Mouse (Mus musculus): ENCODE measurements around the gene Slc17a4. TPM values are rescaled to one million over a fixed set of nuclear protein-coding genes. Genes with fewer than 3 reads are reported as not detected.

Gene Slc17a4
- polyA plus RNA-seq, 1 experiment from 2014 or later = not detected

- Histone ChIP-seq H3K9me3 (ENCODE audit: control insufficient read depth, low read length) (no peaks in the 10 kb centered on the region), H3K4me2 (ENCODE audit: low read depth, severe bottlenecking) (no peak within 1 kb of the TSS), H3K36me3 (ENCODE audit: control insufficient read depth, insufficient read depth, low read length) (no peaks in the 10 kb centered on the region), H3K9ac (ENCODE audit: low read length) (no peak within 1 kb of the TSS), H3K27me3 (ENCODE audit: control insufficient read depth, insufficient read depth, low read length) (no peaks in the 10 kb centered on the region), H3K4me3 (ENCODE audit: low read depth, low read length) (no peak within 1 kb of the TSS), H3K4me1 (ENCODE audit: control insufficient read depth, insufficient read depth, low read length) (no peaks in the 10 kb centered on the region), H3K27ac (replicated peaks; ENCODE audit: low read depth, low read length) (no peak within 1 kb of the TSS)
- WGBS = 91% methylated on average over 10 of the region's 10 CpGs
- ATAC-seq (ENCODE audit: insufficient number of reproducible peaks, low FRiP score, low TSS enrichment, low read depth) (no peak), DNase-seq (ENCODE audit: low spot score) (no peak)
These were observed 19.4 kb upstream of the Slc17a4 start, which contains the start of gene Hist1h2aa for GRCm38 (mm10) chr13:23934211-23934520. TSS of gene Hist1h2aa (plus strand) at chr13:23934462.

- Histone ChIP-seq H3K9me3 (ENCODE audit: control insufficient read depth, low read length) (no peaks in the 10 kb centered on the region), H3K4me3 (ENCODE audit: low read depth, low read length) (no peak within 1 kb of the TSS), H3K4me1 (ENCODE audit: control insufficient read depth, insufficient read depth, low read length) (no peaks in the 10 kb centered on the region), H3K27ac (replicated peaks; ENCODE audit: low read depth, low read length) (no peak within 1 kb of the TSS), H3K27me3 (ENCODE audit: control insufficient read depth, insufficient read depth, low read length) (no peaks in the 10 kb centered on the region), H3K9ac (ENCODE audit: low read length) (no peak within 1 kb of the TSS), H3K4me2 (ENCODE audit: low read depth, severe bottlenecking) (no peak within 1 kb of the TSS), H3K36me3 (ENCODE audit: control insufficient read depth, insufficient read depth, low read length) (no peaks in the 10 kb centered on the region)
- DNase-seq (ENCODE audit: low spot score) (no peak), ATAC-seq (ENCODE audit: insufficient number of reproducible peaks, low FRiP score, low TSS enrichment, low read depth) (no peak)
- WGBS = 89% methylated on average over 33 of the region's 39 CpGs
These were observed 18.8 kb upstream of the Slc17a4 start, which contains the start of gene Hist1h2ba for GRCm38 (mm10) chr13:23933421-23934210. TSS of gene Hist1h2ba (minus strand) at chr13:23934156.

GRCm38 (mm10) chr13:23930904-23931303, 16.1 kb upstream of the Slc17a4 start:
- peak; percentile 57 for ATAC-seq (ENCODE audit: insufficient number of reproducible peaks, low FRiP score, low TSS enrichment, low read depth)
- WGBS = 39% methylated on average over 11 of the region's 11 CpGs
- Histone ChIP-seq H3K4me1 (ENCODE audit: control insufficient read depth, insufficient read depth, low read length) (no peaks in the 10 kb centered on the region), H3K27ac (replicated peaks; ENCODE audit: low read depth, low read length) (no peak overlapping the region; the same call in 1 of the 2 replicates), H3K4me2 (ENCODE audit: low read depth, severe bottlenecking) (no peak overlapping the region), H3K27me3 (ENCODE audit: control insufficient read depth, insufficient read depth, low read length) (no peaks in the 10 kb centered on the region), H3K4me3 (ENCODE audit: low read depth, low read length) (no peak overlapping the region), H3K9me3 (ENCODE audit: control insufficient read depth, low read length) (no peaks in the 10 kb centered on the region), H3K9ac (ENCODE audit: low read length) (no peak overlapping the region), H3K36me3 (ENCODE audit: control insufficient read depth, insufficient read depth, low read length) (no peaks in the 10 kb centered on the region)
- DNase-seq (ENCODE audit: low spot score) = peak; percentile 47

GRCm38 (mm10) chr13:23930461-23930860, 15.7 kb upstream of the Slc17a4 start:
- no peak overlapping the region for H3K9ac ChIP-seq (ENCODE audit: low read length)
- 90% methylated on average over 9 of the region's 9 CpGs for WGBS
- no peak overlapping the region for H3K4me3 ChIP-seq (ENCODE audit: low read depth, low read length)
- no peak overlapping the region; the same call in 1 of the 2 replicates for H3K27ac ChIP-seq (replicated peaks; ENCODE audit: low read depth, low read length)
- no peaks in the 10 kb centered on the region for H3K36me3 ChIP-seq (ENCODE audit: control insufficient read depth, insufficient read depth, low read length)
- ATAC-seq (ENCODE audit: insufficient number of reproducible peaks, low FRiP score, low TSS enrichment, low read depth) (no peak), DNase-seq (ENCODE audit: low spot score) (no peak)
- H3K4me1 ChIP-seq (ENCODE audit: control insufficient read depth, insufficient read depth, low read length) = no peaks in the 10 kb centered on the region
- H3K9me3 ChIP-seq (ENCODE audit: control insufficient read depth, low read length) = no peaks in the 10 kb centered on the region
- no peak overlapping the region for H3K4me2 ChIP-seq (ENCODE audit: low read depth, severe bottlenecking)
- no peaks in the 10 kb centered on the region for H3K27me3 ChIP-seq (ENCODE audit: control insufficient read depth, insufficient read depth, low read length)

- no peak for DNase-seq (ENCODE audit: low spot score)
- no peak overlapping the region for H3K9ac ChIP-seq (ENCODE audit: low read length)
- no peak for ATAC-seq (ENCODE audit: insufficient number of reproducible peaks, low FRiP score, low TSS enrichment, low read depth)
- H3K4me2 ChIP-seq (ENCODE audit: low read depth, severe bottlenecking) = no peak overlapping the region
- no peaks in the 10 kb centered on the region for H3K9me3 ChIP-seq (ENCODE audit: control insufficient read depth, low read length)
- no peaks in the 10 kb centered on the region for H3K27me3 ChIP-seq (ENCODE audit: control insufficient read depth, insufficient read depth, low read length)
- no peak overlapping the region for H3K27ac ChIP-seq (replicated peaks; ENCODE audit: low read depth, low read length)
- H3K4me1 ChIP-seq (ENCODE audit: control insufficient read depth, insufficient read depth, low read length) = no peaks in the 10 kb centered on the region
- H3K4me3 ChIP-seq (ENCODE audit: low read depth, low read length) = no peak overlapping the region
- WGBS = 65% methylated on average over 3 of the region's 3 CpGs
- H3K36me3 ChIP-seq (ENCODE audit: control insufficient read depth, insufficient read depth, low read length) = no peaks in the 10 kb centered on the region
These were observed 13.8 kb upstream of the Slc17a4 start for GRCm38 (mm10) chr13:23928637-23929036.

- Histone ChIP-seq H3K27me3 (ENCODE audit: control insufficient read depth, insufficient read depth, low read length) (no peaks in the 10 kb centered on the region), H3K9me3 (ENCODE audit: control insufficient read depth, low read length) (no peaks in the 10 kb centered on the region), H3K9ac (ENCODE audit: low read length) (no peak overlapping the region), H3K27ac (replicated peaks; ENCODE audit: low read depth, low read length) (no peak overlapping the region), H3K4me2 (ENCODE audit: low read depth, severe bottlenecking) (no peak overlapping the region), H3K4me1 (ENCODE audit: control insufficient read depth, insufficient read depth, low read length) (no peaks in the 10 kb centered on the region), H3K36me3 (ENCODE audit: control insufficient read depth, insufficient read depth, low read length) (no peaks in the 10 kb centered on the region), H3K4me3 (ENCODE audit: low read depth, low read length) (no peak overlapping the region)
- 79% methylated on average over 2 of the region's 2 CpGs for WGBS
- ATAC-seq (ENCODE audit: insufficient number of reproducible peaks, low FRiP score, low TSS enrichment, low read depth) = no peak
- DNase-seq (ENCODE audit: low spot score) = no peak
These were observed 11.0 kb upstream of the Slc17a4 start for GRCm38 (mm10) chr13:23925792-23926191.

GRCm38 (mm10) chr13:23917674-23918073, 2.9 kb upstream of the Slc17a4 start:
- Histone ChIP-seq H3K4me1 (ENCODE audit: control insufficient read depth, insufficient read depth, low read length) (no peaks in the 10 kb centered on the region), H3K36me3 (ENCODE audit: control insufficient read depth, insufficient read depth, low read length) (no peaks in the 10 kb centered on the region), H3K27me3 (ENCODE audit: control insufficient read depth, insufficient read depth, low read length) (no peaks in the 10 kb centered on the region), H3K27ac (replicated peaks; ENCODE audit: low read depth, low read length) (no peak overlapping the region), H3K9ac (ENCODE audit: low read length) (no peak overlapping the region), H3K4me3 (ENCODE audit: low read depth, low read length) (no peak overlapping the region), H3K4me2 (ENCODE audit: low read depth, severe bottlenecking) (no peak overlapping the region), H3K9me3 (ENCODE audit: control insufficient read depth, low read length) (no peaks in the 10 kb centered on the region)
- DNase-seq (ENCODE audit: low spot score) (no peak), ATAC-seq (ENCODE audit: insufficient number of reproducible peaks, low FRiP score, low TSS enrichment, low read depth) (no peak)
- WGBS = 81% methylated on average over 4 of the region's 4 CpGs

DNA sequence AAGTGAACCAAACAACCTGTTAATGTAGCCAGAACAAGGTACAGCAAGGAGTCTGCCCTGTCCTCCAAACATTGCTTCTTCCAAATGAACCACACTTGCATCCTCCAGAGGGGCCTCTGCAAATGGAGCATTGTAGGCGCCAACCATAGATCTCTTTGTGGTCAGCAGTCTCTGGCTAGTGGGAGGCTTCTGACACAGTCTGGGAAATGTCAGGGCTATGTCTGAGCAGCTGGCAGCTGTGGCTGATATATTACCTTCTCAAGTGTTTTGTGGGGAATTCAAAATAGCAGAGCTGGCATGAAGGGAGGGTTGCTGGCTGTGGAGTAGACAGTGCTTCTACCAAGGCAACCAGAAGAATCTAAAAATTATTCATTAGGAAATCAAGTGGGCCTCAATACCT, 1.3 kb upstream of the Slc17a4 start:
- H3K36me3 ChIP-seq (ENCODE audit: control insufficient read depth, insufficient read depth, low read length) = no peaks in the 10 kb centered on the region
- no peak overlapping the region for H3K27ac ChIP-seq (replicated peaks; ENCODE audit: low read depth, low read length)
- no peak overlapping the region for H3K9ac ChIP-seq (ENCODE audit: low read length)
- H3K27me3 ChIP-seq (ENCODE audit: control insufficient read depth, insufficient read depth, low read length) = no peaks in the 10 kb centered on the region
- 66% methylated on average over 1 of the region's 1 CpGs for WGBS
- no peak overlapping the region for H3K4me2 ChIP-seq (ENCODE audit: low read depth, severe bottlenecking)
- DNase-seq (ENCODE audit: low spot score) (no peak), ATAC-seq (ENCODE audit: insufficient number of reproducible peaks, low FRiP score, low TSS enrichment, low read depth) (no peak)
- no peaks in the 10 kb centered on the region for H3K9me3 ChIP-seq (ENCODE audit: control insufficient read depth, low read length)
- H3K4me3 ChIP-seq (ENCODE audit: low read depth, low read length) = no peak overlapping the region
- no peaks in the 10 kb centered on the region for H3K4me1 ChIP-seq (ENCODE audit: control insufficient read depth, insufficient read depth, low read length)

Measured in limb, embryonic 11.5 days (tissue).